Mouse (Mus musculus) stomach, embryonic 15.5 days (tissue): ENCODE results near the gene Zscan2. TPM values are rescaled to one million over a fixed set of nuclear protein-coding genes. Genes with fewer than 3 reads are reported as not detected.

ENCODE experiments used
- ATAC-seq: fragments of 200-750 bp; cut with Nextera tagmentation; 2 replicates; pipeline ENCODE4 v1.8.0; 2017; ENCODE audit warnings: low read depth, moderate number of reproducible peaks, moderate TSS enrichment; ENCODE audit not compliant: insufficient read depth, low FRiP score
- H3K27ac ChIP-seq: fragments of 300-500 bp; sonication (generic); 2 replicates; pipeline ENCODE4 v1.5.1; 2015; ENCODE audit warnings: mild to moderate bottlenecking, inconsistent platforms
- H3K27me3 ChIP-seq: fragments of 300-500 bp; sonication (generic); replicated peaks from 2 replicates; pipeline ENCODE4 v1.6.1; 2015; ENCODE audit warnings: inconsistent platforms
- H3K36me3 ChIP-seq: fragments of 300-500 bp; sonication (generic); 2 replicates; pipeline ENCODE4 v1.6.1; 2015; ENCODE audit warnings: inconsistent platforms
- H3K4me1 ChIP-seq: fragments of 300-500 bp; sonication (generic); 2 replicates; pipeline ENCODE4 v1.6.1; 2015; ENCODE audit warnings: inconsistent platforms
- H3K4me2 ChIP-seq: fragments of 300-500 bp; sonication (generic); 2 replicates; pipeline ENCODE4 v1.6.1; 2015; ENCODE audit warnings: mild to moderate bottlenecking, inconsistent platforms
- H3K4me3 ChIP-seq: fragments of 300-500 bp; sonication (generic); replicated peaks from 2 replicates; pipeline ENCODE4 v1.5.1; 2015; ENCODE audit warnings: inconsistent platforms
- H3K9ac ChIP-seq: fragments of 300-500 bp; sonication (generic); 2 replicates; pipeline ENCODE4 v1.6.1; 2015; ENCODE audit warnings: inconsistent platforms
- H3K9me3 ChIP-seq: fragments of 300-500 bp; sonication (generic); 2 replicates; pipeline ENCODE4 v1.6.1; 2016; ENCODE audit warnings: inconsistent platforms
- whole genome bisulfite sequencing: fragments of 180-500 bp; shearing (Covaris S2); methylation state at CpG from one replicate; pipeline ENCODE4 v1.1.7; 2015; 5-methylcytosine and 5-hydroxymethylcytosine counted together
- polyA plus RNA-seq: library from polyadenylated mRNA; unstranded; fragments of >200 nt; fragmentation: Nextera tagmentation; extraction: Ambion mirVana; gene quantifications from 2 replicates; pipeline ENCODE4 v1.2.1, GENCODE M21; 2015

Gene Zscan2
- polyA plus RNA-seq, 1 experiment from 2014 or later, result 1.6 TPM

- H3K4me1 ChIP-seq, result peaks cover 18% of the 10 kb centered on the region
- 3% methylated on average over 19 of the region's 19 CpGs for WGBS
- H3K4me3 ChIP-seq, result peak within 1 kb of the TSS; percentile 43
- H3K27ac ChIP-seq, result no peak within 1 kb of the TSS
- peak; percentile 45; the same call in 1 of the 2 replicates for ATAC-seq
- no peaks in the 10 kb centered on the region for H3K9me3 ChIP-seq
- peak within 1 kb of the TSS; percentile 33; the same call in 1 of the 2 replicates for H3K9ac ChIP-seq
- H3K36me3 ChIP-seq, result peaks cover 9% of the 10 kb centered on the region; the same call in 1 of the 2 replicates
- peak within 1 kb of the TSS; percentile 92 for H3K4me2 ChIP-seq
- no peaks in the 10 kb centered on the region for H3K27me3 ChIP-seq
Measured at GRCm38 (mm10) chr7:80904921-80905515, 44.3 kb downstream of the Zscan2 start, which contains the start of gene Nmb. TSS of gene Nmb (minus strand) at chr7:80905076.

- no peak overlapping the region for H3K4me2 ChIP-seq
- H3K36me3 ChIP-seq, result peaks cover 25% of the 10 kb centered on the region
- no peak overlapping the region for H3K4me3 ChIP-seq
- no peak overlapping the region for H3K9ac ChIP-seq
- no peaks in the 10 kb centered on the region for H3K9me3 ChIP-seq
- no peak overlapping the region for H3K27ac ChIP-seq
- 76% methylated on average over 7 of the region's 7 CpGs for WGBS
- no peaks in the 10 kb centered on the region for H3K4me1 ChIP-seq
- H3K27me3 ChIP-seq, result no peaks in the 10 kb centered on the region
- no peak for ATAC-seq
Measured at GRCm38 (mm10) chr7:80911053-80911452, 50.3 kb downstream of the Zscan2 start.

GRCm38 (mm10) chr7:80912496-80912895, 51.8 kb downstream of the Zscan2 start:
- Histone ChIP-seq H3K4me2 (no peak overlapping the region), H3K27ac (no peak overlapping the region), H3K9ac (no peak overlapping the region), H3K4me3 (no peak overlapping the region), H3K36me3 (peaks cover 27% of the 10 kb centered on the region), H3K9me3 (no peaks in the 10 kb centered on the region), H3K27me3 (no peaks in the 10 kb centered on the region), H3K4me1 (no peaks in the 10 kb centered on the region)
- no peak for ATAC-seq
- WGBS, result 79% methylated on average over 8 of the region's 8 CpGs

GRCm38 (mm10) chr7:80917916-80918465, 57.3 kb downstream of the Zscan2 start:
- no peak for ATAC-seq
- Histone ChIP-seq H3K9ac (no peak overlapping the region), H3K27ac (no peak overlapping the region), H3K36me3 (peaks cover 38% of the 10 kb centered on the region), H3K4me3 (no peak overlapping the region), H3K27me3 (no peaks in the 10 kb centered on the region), H3K4me1 (no peaks in the 10 kb centered on the region), H3K4me2 (no peak overlapping the region), H3K9me3 (no peaks in the 10 kb centered on the region)
- 77% methylated on average over 4 of the region's 4 CpGs for WGBS

GRCm38 (mm10) chr7:80918982-80919646, 58.4 kb downstream of the Zscan2 start:
- Histone ChIP-seq H3K27ac (no peak overlapping the region), H3K4me1 (no peaks in the 10 kb centered on the region), H3K9ac (no peak overlapping the region), H3K36me3 (peaks cover 40% of the 10 kb centered on the region), H3K9me3 (no peaks in the 10 kb centered on the region), H3K4me2 (no peak overlapping the region), H3K27me3 (no peaks in the 10 kb centered on the region), H3K4me3 (no peak overlapping the region)
- 67% methylated on average over 8 of the region's 8 CpGs for WGBS
- ATAC-seq, result no peak

DNA sequence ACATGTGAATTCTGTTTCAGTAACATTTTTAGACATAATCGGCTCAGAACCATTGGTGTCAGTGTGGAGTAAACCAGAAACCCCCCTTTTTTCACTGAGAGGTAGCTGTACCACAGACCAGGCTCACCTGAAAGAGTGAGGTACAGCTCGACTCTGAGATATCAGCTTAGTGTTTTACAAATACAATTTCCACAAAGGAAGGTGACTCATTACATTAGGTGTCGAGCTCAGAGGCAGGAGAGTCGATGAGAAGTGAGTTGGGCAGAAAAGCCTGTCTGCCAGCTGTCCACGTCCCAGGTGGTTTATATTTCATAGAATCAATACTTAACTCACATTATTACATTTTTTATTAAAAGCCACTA, 58.9 kb downstream of the Zscan2 start:
- no peaks in the 10 kb centered on the region for H3K27me3 ChIP-seq
- H3K4me2 ChIP-seq, result no peak overlapping the region
- WGBS, result 68% methylated on average over 5 of the region's 5 CpGs
- peaks cover 38% of the 10 kb centered on the region for H3K36me3 ChIP-seq
- no peaks in the 10 kb centered on the region for H3K4me1 ChIP-seq
- H3K9me3 ChIP-seq, result no peaks in the 10 kb centered on the region
- no peak overlapping the region for H3K27ac ChIP-seq
- peak; percentile 39; the same call in 1 of the 2 replicates for ATAC-seq
- no peak overlapping the region for H3K4me3 ChIP-seq
- no peak overlapping the region for H3K9ac ChIP-seq

DNA sequence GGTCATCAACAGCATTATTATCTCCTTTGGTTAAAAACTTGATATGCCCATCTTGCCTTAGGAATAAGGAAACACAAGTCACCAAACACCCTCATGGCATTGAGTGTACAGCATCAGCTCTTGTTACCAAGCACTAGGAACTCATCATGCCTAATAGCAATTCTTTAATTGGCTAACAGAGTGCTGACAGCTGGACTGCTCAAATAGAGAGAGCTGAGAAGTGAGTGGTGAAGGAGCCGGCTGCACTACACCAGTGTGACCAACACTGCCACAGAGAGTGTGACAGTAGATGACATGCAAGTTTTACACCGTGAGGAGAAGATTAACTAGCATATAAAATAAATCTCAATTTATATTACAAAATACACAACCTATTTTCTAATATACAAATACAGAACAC, 62.4 kb downstream of the Zscan2 start:
- no peak overlapping the region for H3K9ac ChIP-seq
- no peaks in the 10 kb centered on the region for H3K9me3 ChIP-seq
- H3K4me3 ChIP-seq, result no peak overlapping the region
- H3K27ac ChIP-seq, result no peak overlapping the region
- 79% methylated on average over 2 of the region's 2 CpGs for WGBS
- ATAC-seq, result no peak
- no peak overlapping the region for H3K4me2 ChIP-seq
- no peaks in the 10 kb centered on the region for H3K4me1 ChIP-seq
- H3K36me3 ChIP-seq, result peaks cover 34% of the 10 kb centered on the region
- no peaks in the 10 kb centered on the region for H3K27me3 ChIP-seq

Other genes starting within 250 kb of the Zscan2 start
- 22.6 TPM in 2 replicates for gene Crtc3, start 172.0 kb upstream of the Zscan2 start, polyA plus RNA-seq
- gene Iqgap1, start 34.9 kb upstream of the Zscan2 start, polyA plus RNA-seq, result 84.2 TPM in 2 replicates
- gene Wdr73, start 40.3 kb downstream of the Zscan2 start, polyA plus RNA-seq, result 33.2 and 33.7 TPM in 2 replicates
- 5.1 TPM in 2 replicates for gene Nmb, start 44.2 kb downstream of the Zscan2 start, polyA plus RNA-seq
- gene Sec11a, start 86.9 kb downstream of the Zscan2 start, polyA plus RNA-seq, result 256 and 258 TPM in 2 replicates
- 9.9 and 13.9 TPM in 2 replicates for gene Zfp592, start 132.8 kb downstream of the Zscan2 start, polyA plus RNA-seq
- 0.64 and 0.84 TPM in 2 replicates for gene Alpk3, start 196.7 kb downstream of the Zscan2 start, polyA plus RNA-seq